Mouse (Mus musculus) heart, postnatal 0 days (tissue): Measurements from ENCODE around the gene Olfr917. TPM values are rescaled to one million over a fixed set of nuclear protein-coding genes. Genes with fewer than 3 reads are reported as not detected.

Experiments used
- ATAC-seq: fragments of 200-750 bp; cut with Nextera tagmentation; 2 replicates; pipeline ENCODE4 v1.8.0; 2017; ENCODE audit warnings: low read depth, moderate number of reproducible peaks, moderate library complexity; ENCODE audit not compliant: insufficient read depth
- DNase-seq: peaks from one replicate; pipeline ENCODE4 v3.0.0-alpha.2; 2016; ENCODE audit warnings: low spot score
- H3K27ac ChIP-seq: fragments of 300-500 bp; sonication (generic); 2 replicates; pipeline ENCODE4 v1.5.1; 2014; ENCODE audit warnings: low read depth, mild to moderate bottlenecking
- H3K27me3 ChIP-seq: fragments of 300-500 bp; sonication (generic); 2 replicates; pipeline ENCODE4 v1.6.1; 2014; ENCODE audit warnings: low read length, mixed read lengths; ENCODE audit not compliant: control insufficient read depth, insufficient read depth
- H3K36me3 ChIP-seq: fragments of 300-500 bp; sonication (generic); replicated peaks from 2 replicates; pipeline ENCODE4 v1.6.1; 2014; ENCODE audit warnings: low read length, mixed read lengths; ENCODE audit not compliant: control insufficient read depth, insufficient read depth
- H3K4me1 ChIP-seq: fragments of 300-500 bp; sonication (generic); 2 replicates; pipeline ENCODE4 v1.6.1; 2014; ENCODE audit warnings: antibody characterized with exemption; ENCODE audit not compliant: control insufficient read depth, insufficient read depth
- H3K4me2 ChIP-seq: fragments of 300-500 bp; sonication (generic); 2 replicates; pipeline ENCODE4 v1.6.1; 2014; ENCODE audit warnings: low read depth, mild to moderate bottlenecking, low read length, moderate library complexity
- H3K4me3 ChIP-seq: fragments of 300-500 bp; sonication (generic); 2 replicates; pipeline ENCODE4 v1.5.1; 2014; ENCODE audit warnings: low read depth, low read length
- H3K9ac ChIP-seq: fragments of 300-500 bp; sonication (generic); replicated peaks from 2 replicates; pipeline ENCODE4 v1.6.1; 2014; ENCODE audit warnings: low read depth, low read length, mixed read lengths
- H3K9me3 ChIP-seq: fragments of 300-500 bp; sonication (generic); replicated peaks from 2 replicates; pipeline ENCODE4 v1.6.1; 2016; ENCODE audit warnings: low read length; ENCODE audit not compliant: control insufficient read depth
- CTCF ChIP-seq: IDR thresholded peaks from 2 replicates; pipeline ENCODE4 v1.5.1; 2016; ENCODE audit warnings: antibody characterized with exemption, control low read depth, low read depth
- EP300 ChIP-seq: IDR thresholded peaks from 2 replicates; pipeline ENCODE4 v1.6.1; 2016; ENCODE audit warnings: antibody characterized with exemption, low read depth
- WGBS: fragments of 180-500 bp; shearing (Covaris S2); extraction: QIAGEN DNeasy Blood & Tissue Kit; methylation state at CpG from one replicate; pipeline ENCODE4 v1.1.7; 2014; 5-methylcytosine and 5-hydroxymethylcytosine counted together
- polyA plus RNA-seq: library from polyadenylated mRNA; unstranded; fragments of >200 nt; fragmentation: Nextera tagmentation; extraction: Ambion mirVana; gene quantifications from 2 replicates; pipeline ENCODE4 v1.2.1, GENCODE M21; 2015
- total RNA-seq: library from RNA; depleted of rRNA; stranded (reverse); fragments of >200 nt; gene quantifications from 2 replicates; pipeline ENCODE4 v1.2.3, GENCODE M21; 2014; ENCODE audit warnings: low replicate concordance; rRNA removed

Gene Olfr917
- total RNA-seq (not detected in 2 replicates), polyA plus RNA-seq (not detected in 2 replicates)

DNA sequence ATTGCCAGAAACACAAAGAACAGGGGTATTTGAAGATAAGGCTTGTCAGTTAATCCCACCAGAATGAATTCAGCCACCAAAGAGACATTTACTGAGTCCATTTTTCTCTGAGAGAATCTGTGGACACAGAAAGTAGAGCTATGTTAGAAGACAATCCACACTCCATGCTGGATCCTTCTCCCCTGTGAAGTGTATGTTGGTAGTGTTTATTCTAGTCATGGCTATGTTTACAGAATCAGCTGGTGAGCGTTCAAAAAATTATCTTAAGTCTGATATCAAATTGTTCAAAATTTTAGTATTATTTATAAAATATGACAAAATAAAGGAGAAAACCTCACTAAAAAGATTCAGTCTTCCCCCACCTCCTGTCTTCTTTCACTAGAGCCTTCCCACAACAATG is at the start of gene Olfr917:
Olfr917 (minus strand) TSS at position 101 of the 400 bp plus-strand sequence.
- DNase-seq (no peak), ATAC-seq (no peak)
- H3K4me1 ChIP-seq: no peaks in the 10 kb centered on the region
- no peaks in the 10 kb centered on the region for H3K9me3 ChIP-seq
- WGBS: 72% methylated on average over 1 of the region's 1 CpGs
- no peak within 1 kb of the TSS for H3K9ac ChIP-seq
- H3K36me3 ChIP-seq: no peaks in the 10 kb centered on the region
- H3K27ac ChIP-seq: no peak within 1 kb of the TSS
- no peak within 1 kb of the TSS for H3K4me2 ChIP-seq
- TF ChIP-seq EP300 (no peak), CTCF (no peak)
- H3K27me3 ChIP-seq: no peaks in the 10 kb centered on the region
- H3K4me3 ChIP-seq: no peak within 1 kb of the TSS

DNA sequence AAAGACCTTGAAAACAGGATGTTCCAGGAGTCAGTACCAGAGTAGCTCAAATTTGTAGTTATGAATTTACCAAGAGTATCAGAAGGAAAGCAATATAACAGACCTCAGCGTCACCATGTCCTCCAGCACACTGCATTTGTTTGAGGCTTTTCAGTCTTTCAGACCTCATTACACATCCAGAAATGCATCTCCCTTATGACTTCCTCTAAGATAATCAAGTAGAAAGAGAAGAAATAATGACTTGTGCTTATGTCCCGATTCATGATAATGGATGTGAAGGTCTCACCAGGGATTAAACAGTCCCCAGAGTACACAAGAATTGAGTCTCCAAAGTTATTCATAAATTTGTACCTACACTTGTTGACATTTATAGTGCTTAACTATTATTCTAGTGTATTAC is 8.9 kb upstream of the Olfr917 start, which contains the start of gene Olfr918:
Olfr918 (minus strand) TSS at position 101 of the 400 bp plus-strand sequence.
- no peak for TF ChIP-seq CTCF
- TF ChIP-seq EP300: no peak
- 63% methylated on average over 2 of the region's 2 CpGs for WGBS
- no peaks in the 10 kb centered on the region for H3K9me3 ChIP-seq
- H3K27me3 ChIP-seq: no peaks in the 10 kb centered on the region
- H3K27ac ChIP-seq: no peak within 1 kb of the TSS
- ATAC-seq: no peak
- no peaks in the 10 kb centered on the region for H3K4me1 ChIP-seq
- H3K4me3 ChIP-seq: no peak within 1 kb of the TSS
- H3K36me3 ChIP-seq: no peaks in the 10 kb centered on the region
- DNase-seq: no peak
- no peak within 1 kb of the TSS for H3K9ac ChIP-seq
- H3K4me2 ChIP-seq: no peak within 1 kb of the TSS

DNA sequence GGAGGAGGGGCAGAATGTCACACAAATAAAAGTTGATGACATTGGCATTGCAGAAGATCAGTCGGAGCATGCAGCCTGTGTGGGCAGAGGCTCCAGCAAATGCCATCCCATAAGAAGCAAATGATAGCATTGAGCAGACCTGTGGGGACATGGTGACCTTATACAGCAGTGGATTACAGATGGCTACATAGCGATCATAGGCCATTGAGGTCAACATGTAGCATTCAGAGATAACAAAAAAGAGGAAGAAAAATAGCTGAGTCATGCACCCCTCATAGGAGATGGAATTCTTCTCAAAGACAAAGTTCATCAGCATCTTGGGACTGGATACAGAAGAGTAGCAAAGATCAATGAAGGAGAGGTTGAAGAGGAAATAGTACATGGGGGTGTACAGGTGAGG is 7.2 kb upstream of the Olfr917 start:
- WGBS: 62% methylated on average over 2 of the region's 2 CpGs
- ATAC-seq (no peak), DNase-seq (no peak)
- Histone ChIP-seq H3K9ac (no peak overlapping the region), H3K4me1 (no peaks in the 10 kb centered on the region), H3K36me3 (no peaks in the 10 kb centered on the region), H3K4me2 (no peak overlapping the region), H3K27ac (no peak overlapping the region), H3K27me3 (no peaks in the 10 kb centered on the region), H3K9me3 (no peaks in the 10 kb centered on the region), H3K4me3 (no peak overlapping the region)
- no peak for TF ChIP-seq EP300
- TF ChIP-seq CTCF: no peak

DNA sequence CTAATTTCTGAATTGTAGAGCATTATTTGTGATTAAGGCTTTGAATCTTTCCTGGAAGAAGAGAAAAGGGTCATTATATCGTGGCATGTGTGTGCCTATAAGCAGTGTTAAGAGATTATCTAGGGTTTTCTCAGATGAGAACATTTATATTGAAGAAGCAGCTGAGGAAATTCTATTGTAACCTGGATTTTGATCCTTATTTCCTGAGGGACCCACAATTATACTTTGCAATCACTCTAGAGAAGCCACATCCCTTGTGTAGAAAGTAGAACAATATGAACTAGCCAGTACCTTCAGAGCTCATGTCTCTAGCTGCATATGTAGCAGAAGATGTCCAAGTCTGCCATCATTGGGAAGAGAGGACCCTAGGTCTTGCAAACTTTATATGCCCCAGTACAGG is 5.9 kb downstream of the Olfr917 start, which contains the start of gene Olfr916:
Olfr916 (minus strand) TSS at position 101 of the 400 bp plus-strand sequence.
- 64% methylated on average over 1 of the region's 1 CpGs for WGBS
- Histone ChIP-seq H3K27ac (no peak within 1 kb of the TSS), H3K4me1 (no peaks in the 10 kb centered on the region), H3K27me3 (no peaks in the 10 kb centered on the region), H3K36me3 (no peaks in the 10 kb centered on the region), H3K9me3 (no peaks in the 10 kb centered on the region), H3K4me3 (no peak within 1 kb of the TSS), H3K9ac (no peak within 1 kb of the TSS), H3K4me2 (no peak within 1 kb of the TSS)
- no peak for ATAC-seq
- DNase-seq: no peak
- TF ChIP-seq CTCF (no peak), EP300 (no peak)

DNA sequence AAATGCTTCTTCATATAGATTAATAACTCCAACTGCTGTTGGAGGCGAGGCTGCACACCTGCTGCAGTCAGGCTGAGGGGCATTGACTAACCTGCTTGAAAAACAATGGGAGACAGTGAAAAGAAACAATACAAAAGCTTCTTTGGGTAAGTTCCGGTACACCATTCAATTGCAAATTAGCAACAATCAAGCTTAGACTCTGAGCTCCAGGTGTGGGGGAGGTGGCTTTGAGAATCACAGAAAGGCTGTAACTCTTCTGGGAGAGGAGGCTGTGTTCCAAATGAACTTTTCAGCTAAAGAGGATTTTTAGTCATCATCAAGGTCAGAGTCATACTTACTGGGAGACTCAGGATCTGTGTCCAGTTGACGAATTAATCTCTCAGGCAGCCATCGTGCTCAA is 33.2 kb downstream of the Olfr917 start:
- H3K9ac ChIP-seq: no peak overlapping the region
- TF ChIP-seq CTCF (no peak), EP300 (no peak)
- H3K36me3 ChIP-seq: no peaks in the 10 kb centered on the region
- 0 out of 2 replicates have a peak, but pooled peaks cover 4% of the 10 kb centered on the region for H3K9me3 ChIP-seq
- ATAC-seq: no peak
- no peaks in the 10 kb centered on the region for H3K4me1 ChIP-seq
- no peak for DNase-seq
- H3K27ac ChIP-seq: no peak overlapping the region
- H3K27me3 ChIP-seq: no peaks in the 10 kb centered on the region
- no peak overlapping the region for H3K4me3 ChIP-seq
- 74% methylated on average over 4 of the region's 4 CpGs for WGBS
- H3K4me2 ChIP-seq: no peak overlapping the region

Other genes with a start within 250 kb of the Olfr917 start
- not detected in 2 replicates for gene Olfr901, start 236.4 kb downstream of the Olfr917 start, total RNA-seq
- not detected in 2 replicates for gene Olfr901, start 236.4 kb downstream of the Olfr917 start, polyA plus RNA-seq
- not detected in 2 replicates for gene Olfr902, start 218.2 kb downstream of the Olfr917 start, total RNA-seq
- gene Olfr902, start 218.2 kb downstream of the Olfr917 start, polyA plus RNA-seq: not detected in 2 replicates
- not detected in 2 replicates for gene Olfr904, start 202.7 kb downstream of the Olfr917 start, total RNA-seq
- gene Olfr904, start 202.7 kb downstream of the Olfr917 start, polyA plus RNA-seq: not detected in 2 replicates
- not detected in 2 replicates for gene Olfr905, start 194.7 kb downstream of the Olfr917 start, total RNA-seq
- not detected in 2 replicates for gene Olfr905, start 194.7 kb downstream of the Olfr917 start, polyA plus RNA-seq
- gene Olfr906, start 178.8 kb downstream of the Olfr917 start, total RNA-seq: not detected in 2 replicates
- gene Olfr906, start 178.8 kb downstream of the Olfr917 start, polyA plus RNA-seq: not detected in 2 replicates
- not detected in 2 replicates for gene Olfr907, start 170.0 kb downstream of the Olfr917 start, total RNA-seq
- not detected in 2 replicates for gene Olfr907, start 170.0 kb downstream of the Olfr917 start, polyA plus RNA-seq
- not detected in 2 replicates for gene Olfr911-ps1, start 144.3 kb downstream of the Olfr917 start, total RNA-seq
- not detected in 2 replicates for gene Olfr911-ps1, start 144.3 kb downstream of the Olfr917 start, polyA plus RNA-seq
- gene Olfr910, start 128.0 kb downstream of the Olfr917 start, total RNA-seq: not detected in 2 replicates
- not detected in 2 replicates for gene Olfr910, start 128.0 kb downstream of the Olfr917 start, polyA plus RNA-seq
- not detected in 2 replicates for gene Olfr912, start 85.7 kb downstream of the Olfr917 start, total RNA-seq
- gene Olfr912, start 85.7 kb downstream of the Olfr917 start, polyA plus RNA-seq: not detected in 2 replicates
- not detected in 2 replicates for gene Olfr913, start 73.1 kb downstream of the Olfr917 start, total RNA-seq
- gene Olfr913, start 73.1 kb downstream of the Olfr917 start, polyA plus RNA-seq: not detected in 2 replicates
- not detected in 2 replicates for gene Olfr914, start 60.7 kb downstream of the Olfr917 start, total RNA-seq
- not detected in 2 replicates for gene Olfr914, start 60.7 kb downstream of the Olfr917 start, polyA plus RNA-seq
- not detected in 2 replicates for gene Olfr916, start 6.0 kb downstream of the Olfr917 start, total RNA-seq
- not detected in 2 replicates for gene Olfr916, start 6.0 kb downstream of the Olfr917 start, polyA plus RNA-seq
- gene Olfr918, start 8.8 kb upstream of the Olfr917 start, total RNA-seq: not detected in 2 replicates
- gene Olfr918, start 8.8 kb upstream of the Olfr917 start, polyA plus RNA-seq: not detected in 2 replicates
- not detected in 2 replicates for gene Olfr919, start 37.8 kb upstream of the Olfr917 start, total RNA-seq
- gene Olfr919, start 37.8 kb upstream of the Olfr917 start, polyA plus RNA-seq: not detected in 2 replicates
- 33.4 and 43.1 TPM in 2 replicates for gene Vwa5a, start 52.4 kb upstream of the Olfr917 start, total RNA-seq
- gene Vwa5a, start 52.4 kb upstream of the Olfr917 start, polyA plus RNA-seq: 17.1 and 18.5 TPM in 2 replicates
- gene Olfr920, start 86.5 kb upstream of the Olfr917 start, total RNA-seq: 0.19 and 0.80 TPM in 2 replicates
- gene Olfr920, start 86.5 kb upstream of the Olfr917 start, polyA plus RNA-seq: 0.03 and 0.04 TPM in 2 replicates
- not detected in 2 replicates for gene Olfr921, start 107.2 kb upstream of the Olfr917 start, total RNA-seq
- gene Olfr921, start 107.2 kb upstream of the Olfr917 start, polyA plus RNA-seq: not detected in 2 replicates
- not detected in 2 replicates for gene Olfr922, start 148.8 kb upstream of the Olfr917 start, total RNA-seq
- gene Olfr922, start 148.8 kb upstream of the Olfr917 start, polyA plus RNA-seq: not detected in 2 replicates
- gene Olfr923, start 160.7 kb upstream of the Olfr917 start, total RNA-seq: not detected in 2 replicates
- not detected in 2 replicates for gene Olfr923, start 160.7 kb upstream of the Olfr917 start, polyA plus RNA-seq
- not detected in 2 replicates for gene Olfr924, start 178.6 kb upstream of the Olfr917 start, total RNA-seq
- gene Olfr924, start 178.6 kb upstream of the Olfr917 start, polyA plus RNA-seq: not detected in 2 replicates
- not detected in 2 replicates for gene Olfr26, start 189.2 kb upstream of the Olfr917 start, total RNA-seq
- not detected in 2 replicates for gene Olfr26, start 189.2 kb upstream of the Olfr917 start, polyA plus RNA-seq
- not detected in 2 replicates for gene Olfr926, start 211.3 kb upstream of the Olfr917 start, total RNA-seq
- not detected in 2 replicates for gene Olfr926, start 211.3 kb upstream of the Olfr917 start, polyA plus RNA-seq